Mouse (Mus musculus): ENCODE results near the gene Serinc5. TPM values are rescaled to one million over a fixed set of nuclear protein-coding genes. Genes with fewer than 3 reads are reported as not detected.

Serinc5 gene
- polyA plus RNA-seq, 1 experiment from 2014 or later, result 11.0 TPM

- 88% methylated on average over 7 of the region's 7 CpGs for WGBS
Observed at GRCm38 (mm10) chr13:92704189-92704588, 93.3 kb downstream of the Serinc5 start.

GRCm38 (mm10) chr13:92705016-92705535, 94.2 kb downstream of the Serinc5 start:
- Histone ChIP-seq H3K36me3 (ENCODE audit: control insufficient read depth, insufficient read depth, low read length) (peaks cover 22% of the 10 kb centered on the region), H3K9me3 (ENCODE audit: control insufficient read depth, low read length) (no peaks in the 10 kb centered on the region), H3K4me3 (ENCODE audit: control insufficient read depth in 1 of 2, insufficient read depth in 1 of 2, low read depth in 1 of 2, low read length in 2 of 2) (no peak overlapping the region), H3K9ac (ENCODE audit: low read length) (no peak overlapping the region), H3K4me1 (ENCODE audit: control insufficient read depth in 2 of 2, insufficient read depth in 2 of 2, low read length in 2 of 2) (peaks cover 0 to 4% of the 10 kb centered on the region in 2 experiments; a peak in 2 of 4 replicates), H3K27ac (replicated peaks in 1 of 2; ENCODE audit: control insufficient read depth in 1 of 2, insufficient read depth in 1 of 2, low read depth in 2 of 2, low read length in 2 of 2) (no peak overlapping the region), H3K27me3 (ENCODE audit: control insufficient read depth, insufficient read depth, low read length) (no peaks in the 10 kb centered on the region), H3K4me2 (ENCODE audit: low read length) (no peak overlapping the region)
- 95% methylated on average over 7 of the region's 7 CpGs for WGBS
- ATAC-seq (ENCODE audit: insufficient number of reproducible peaks, insufficient read depth, low FRiP score, low read depth), result no peak

More at GRCm38 (mm10) chr13:92704189-92704588, 93.3 kb downstream of the Serinc5 start:
- Histone ChIP-seq H3K4me1 (ENCODE audit: control insufficient read depth in 2 of 2, insufficient read depth in 2 of 2, low read length in 2 of 2) (peaks cover 0 to 4% of the 10 kb centered on the region in 2 experiments; a peak in 2 of 4 replicates), H3K36me3 (ENCODE audit: control insufficient read depth, insufficient read depth, low read length) (peaks cover 20% of the 10 kb centered on the region), H3K27me3 (ENCODE audit: control insufficient read depth, insufficient read depth, low read length) (no peaks in the 10 kb centered on the region), H3K4me2 (ENCODE audit: low read length) (no peak overlapping the region), H3K9me3 (ENCODE audit: control insufficient read depth, low read length) (no peaks in the 10 kb centered on the region), H3K27ac (replicated peaks in 1 of 2; ENCODE audit: control insufficient read depth in 1 of 2, insufficient read depth in 1 of 2, low read depth in 2 of 2, low read length in 2 of 2) (no peak overlapping the region), H3K4me3 (ENCODE audit: control insufficient read depth in 1 of 2, insufficient read depth in 1 of 2, low read depth in 1 of 2, low read length in 2 of 2) (no peak overlapping the region), H3K9ac (ENCODE audit: low read length) (no peak overlapping the region)
- ATAC-seq (ENCODE audit: insufficient number of reproducible peaks, insufficient read depth, low FRiP score, low read depth), result no peak

GRCm38 (mm10) chr13:92706342-92707061, 95.6 kb downstream of the Serinc5 start:
- WGBS, result 78% methylated on average over 9 of the region's 9 CpGs
- Histone ChIP-seq H3K27ac (replicated peaks in 1 of 2; ENCODE audit: control insufficient read depth in 1 of 2, insufficient read depth in 1 of 2, low read depth in 2 of 2, low read length in 2 of 2) (no peak overlapping the region), H3K9me3 (ENCODE audit: control insufficient read depth, low read length) (no peaks in the 10 kb centered on the region), H3K9ac (ENCODE audit: low read length) (no peak overlapping the region), H3K27me3 (ENCODE audit: control insufficient read depth, insufficient read depth, low read length) (no peaks in the 10 kb centered on the region), H3K4me3 (ENCODE audit: control insufficient read depth in 1 of 2, insufficient read depth in 1 of 2, low read depth in 1 of 2, low read length in 2 of 2) (no peak overlapping the region), H3K4me1 (ENCODE audit: control insufficient read depth in 2 of 2, insufficient read depth in 2 of 2, low read length in 2 of 2) (peaks cover 0 to 4% of the 10 kb centered on the region in 2 experiments; a peak in 2 of 4 replicates), H3K36me3 (ENCODE audit: control insufficient read depth, insufficient read depth, low read length) (peaks cover 22% of the 10 kb centered on the region), H3K4me2 (ENCODE audit: low read length) (no peak overlapping the region)
- ATAC-seq (ENCODE audit: insufficient number of reproducible peaks, insufficient read depth, low FRiP score, low read depth), result no peak

- WGBS, result 73% methylated on average over 2 of the region's 2 CpGs
- peaks cover 22% of the 10 kb centered on the region for H3K36me3 ChIP-seq (ENCODE audit: control insufficient read depth, insufficient read depth, low read length)
- H3K4me2 ChIP-seq (ENCODE audit: low read length), result no peak overlapping the region
- no peak overlapping the region for H3K9ac ChIP-seq (ENCODE audit: low read length)
- H3K4me1 ChIP-seq (ENCODE audit: control insufficient read depth in 2 of 2, insufficient read depth in 2 of 2, low read length in 2 of 2), result peaks cover 0 to 4% of the 10 kb centered on the region in 2 experiments; a peak in 2 of 4 replicates
- no peaks in the 10 kb centered on the region for H3K27me3 ChIP-seq (ENCODE audit: control insufficient read depth, insufficient read depth, low read length)
- H3K27ac ChIP-seq (replicated peaks in 1 of 2; ENCODE audit: control insufficient read depth in 1 of 2, insufficient read depth in 1 of 2, low read depth in 2 of 2, low read length in 2 of 2), result no peak overlapping the region
- H3K9me3 ChIP-seq (ENCODE audit: control insufficient read depth, low read length), result no peaks in the 10 kb centered on the region
- ATAC-seq (ENCODE audit: insufficient number of reproducible peaks, insufficient read depth, low FRiP score, low read depth), result no peak
- no peak overlapping the region for H3K4me3 ChIP-seq (ENCODE audit: control insufficient read depth in 1 of 2, insufficient read depth in 1 of 2, low read depth in 1 of 2, low read length in 2 of 2)
Observed at GRCm38 (mm10) chr13:92707941-92708340, 97.0 kb downstream of the Serinc5 start.

GRCm38 (mm10) chr13:92708466-92708865, 97.6 kb downstream of the Serinc5 start:
- no peak overlapping the region for H3K4me3 ChIP-seq (ENCODE audit: control insufficient read depth in 1 of 2, insufficient read depth in 1 of 2, low read depth in 1 of 2, low read length in 2 of 2)
- WGBS, result 84% methylated on average over 1 of the region's 1 CpGs
- H3K4me2 ChIP-seq (ENCODE audit: low read length), result no peak overlapping the region
- peaks cover 22% of the 10 kb centered on the region for H3K36me3 ChIP-seq (ENCODE audit: control insufficient read depth, insufficient read depth, low read length)
- H3K4me1 ChIP-seq (ENCODE audit: control insufficient read depth in 2 of 2, insufficient read depth in 2 of 2, low read length in 2 of 2), result no peaks in the 10 kb centered on the region
- H3K27ac ChIP-seq (replicated peaks in 1 of 2; ENCODE audit: control insufficient read depth in 1 of 2, insufficient read depth in 1 of 2, low read depth in 2 of 2, low read length in 2 of 2), result no peak overlapping the region
- ATAC-seq (ENCODE audit: insufficient number of reproducible peaks, insufficient read depth, low FRiP score, low read depth), result no peak; the same call in 1 of the 2 replicates
- H3K9ac ChIP-seq (ENCODE audit: low read length), result no peak overlapping the region
- H3K9me3 ChIP-seq (ENCODE audit: control insufficient read depth, low read length), result no peaks in the 10 kb centered on the region
- H3K27me3 ChIP-seq (ENCODE audit: control insufficient read depth, insufficient read depth, low read length), result no peaks in the 10 kb centered on the region

- 53% methylated on average over 3 of the region's 3 CpGs for WGBS
- H3K36me3 ChIP-seq (ENCODE audit: control insufficient read depth, insufficient read depth, low read length), result peaks cover 22% of the 10 kb centered on the region
Observed at GRCm38 (mm10) chr13:92709535-92709934, 98.6 kb downstream of the Serinc5 start.

GRCm38 (mm10) chr13:92710361-92710760, 99.5 kb downstream of the Serinc5 start:
- H3K4me3 ChIP-seq (ENCODE audit: control insufficient read depth in 1 of 2, insufficient read depth in 1 of 2, low read depth in 1 of 2, low read length in 2 of 2), result no peak overlapping the region
- H3K36me3 ChIP-seq (ENCODE audit: control insufficient read depth, insufficient read depth, low read length), result peaks cover 22% of the 10 kb centered on the region
- no peaks in the 10 kb centered on the region for H3K9me3 ChIP-seq (ENCODE audit: control insufficient read depth, low read length)
- no peaks in the 10 kb centered on the region for H3K4me1 ChIP-seq (ENCODE audit: control insufficient read depth in 2 of 2, insufficient read depth in 2 of 2, low read length in 2 of 2)
- no peak overlapping the region for H3K4me2 ChIP-seq (ENCODE audit: low read length)
- H3K27ac ChIP-seq (replicated peaks in 1 of 2; ENCODE audit: control insufficient read depth in 1 of 2, insufficient read depth in 1 of 2, low read depth in 2 of 2, low read length in 2 of 2), result no peak overlapping the region
- no peak for ATAC-seq (ENCODE audit: insufficient number of reproducible peaks, insufficient read depth, low FRiP score, low read depth)
- no peaks in the 10 kb centered on the region for H3K27me3 ChIP-seq (ENCODE audit: control insufficient read depth, insufficient read depth, low read length)
- WGBS, result 50% methylated on average over 1 of the region's 1 CpGs
- no peak overlapping the region for H3K9ac ChIP-seq (ENCODE audit: low read length)

More at GRCm38 (mm10) chr13:92709535-92709934, 98.6 kb downstream of the Serinc5 start:
- no peak for ATAC-seq (ENCODE audit: insufficient number of reproducible peaks, insufficient read depth, low FRiP score, low read depth)
- Histone ChIP-seq H3K4me3 (ENCODE audit: control insufficient read depth in 1 of 2, insufficient read depth in 1 of 2, low read depth in 1 of 2, low read length in 2 of 2) (no peak overlapping the region), H3K27ac (replicated peaks in 1 of 2; ENCODE audit: control insufficient read depth in 1 of 2, insufficient read depth in 1 of 2, low read depth in 2 of 2, low read length in 2 of 2) (no peak overlapping the region), H3K4me1 (ENCODE audit: control insufficient read depth in 2 of 2, insufficient read depth in 2 of 2, low read length in 2 of 2) (no peaks in the 10 kb centered on the region), H3K4me2 (ENCODE audit: low read length) (no peak overlapping the region), H3K9ac (ENCODE audit: low read length) (no peak overlapping the region), H3K9me3 (ENCODE audit: control insufficient read depth, low read length) (no peaks in the 10 kb centered on the region), H3K27me3 (ENCODE audit: control insufficient read depth, insufficient read depth, low read length) (no peaks in the 10 kb centered on the region)
